Mouse (Mus musculus) spleen, adult 2 months (tissue): ENCODE measurements around the gene Tubd1.

Experiments
- CTCF ChIP-seq: fragments of 200-500 bp; IDR thresholded peaks from 2 replicates; pipeline ENCODE4 v1.5.1; 2011; ENCODE audit warnings: mild to moderate bottlenecking, inconsistent platforms; ENCODE audit not compliant: insufficient read depth, insufficient read length, insufficient replicate concordance; ENCODE audit errors: extremely low read depth
- POLR2A ChIP-seq: fragments of 200-500 bp; IDR thresholded peaks from 2 replicates; pipeline ENCODE4 v1.6.1; 2011; ENCODE audit warnings: low read depth, low read length, inconsistent platforms

GRCm38 (mm10) chr11:86598154-86598553, 53.4 kb downstream of the Tubd1 start:
- TF ChIP-seq POLR2A (no peak), CTCF (no peak)
